Mouse (Mus musculus): Measurements from ENCODE around the gene Tbc1d1. TPM values are rescaled to one million over a fixed set of nuclear protein-coding genes. Genes with fewer than 3 reads are reported as not detected.

Tbc1d1 gene
- polyA plus RNA-seq, 1 experiment, result 14.0 TPM

GRCm38 (mm10) chr5:64267279-64267678 lies 111.2 kb downstream of the Tbc1d1 start:
- Histone ChIP-seq H3K4me3 (ENCODE audit: low read depth, low read length) (no peak overlapping the region), H3K4me1 (ENCODE audit: control insufficient read depth, insufficient read depth, insufficient read length, low read length) (peaks cover 3% of the 10 kb centered on the region; the same call in 1 of the 2 replicates), H3K36me3 (ENCODE audit: control insufficient read depth, insufficient read depth, low read length) (peaks cover 41% of the 10 kb centered on the region), H3K27me3 (ENCODE audit: control insufficient read depth, insufficient read depth, low read length) (no peaks in the 10 kb centered on the region), H3K27ac (ENCODE audit: insufficient read depth, low read depth, low read length) (no peak overlapping the region)
- TF ChIP-seq CTCF (IDR thresholded peaks at IDR 0.05; ENCODE audit: extremely low read depth, insufficient read length, insufficient replicate concordance, low read depth, low read length) (no peak), POLR2A (IDR thresholded peaks at IDR 0.05; ENCODE audit: low read depth, low read length) (no peak)
- 86% methylated on average over 9 of the region's 9 CpGs for WGBS

GRCm38 (mm10) chr5:64269669-64270068 lies 113.6 kb downstream of the Tbc1d1 start:
- Histone ChIP-seq H3K27ac (ENCODE audit: insufficient read depth, low read depth, low read length) (no peak overlapping the region), H3K27me3 (ENCODE audit: control insufficient read depth, insufficient read depth, low read length) (no peaks in the 10 kb centered on the region), H3K4me3 (ENCODE audit: low read depth, low read length) (no peak overlapping the region), H3K4me1 (ENCODE audit: control insufficient read depth, insufficient read depth, insufficient read length, low read length) (no peaks in the 10 kb centered on the region), H3K36me3 (ENCODE audit: control insufficient read depth, insufficient read depth, low read length) (peaks cover 39% of the 10 kb centered on the region)
- 71% methylated on average over 7 of the region's 7 CpGs for WGBS
- TF ChIP-seq POLR2A (IDR thresholded peaks at IDR 0.05; ENCODE audit: low read depth, low read length) (no peak), CTCF (IDR thresholded peaks at IDR 0.05; ENCODE audit: extremely low read depth, insufficient read length, insufficient replicate concordance, low read depth, low read length) (no peak)

- Histone ChIP-seq H3K4me3 (ENCODE audit: low read depth, low read length) (no peak overlapping the region), H3K4me1 (ENCODE audit: control insufficient read depth, insufficient read depth, insufficient read length, low read length) (no peaks in the 10 kb centered on the region), H3K27me3 (ENCODE audit: control insufficient read depth, insufficient read depth, low read length) (no peaks in the 10 kb centered on the region), H3K36me3 (ENCODE audit: control insufficient read depth, insufficient read depth, low read length) (peaks cover 46% of the 10 kb centered on the region), H3K27ac (ENCODE audit: insufficient read depth, low read depth, low read length) (no peak overlapping the region)
- TF ChIP-seq CTCF (IDR thresholded peaks at IDR 0.05; ENCODE audit: extremely low read depth, insufficient read length, insufficient replicate concordance, low read depth, low read length) (no peak), POLR2A (IDR thresholded peaks at IDR 0.05; ENCODE audit: low read depth, low read length) (no peak)
- WGBS, result 89% methylated on average over 1 of the region's 1 CpGs
These were observed 117.4 kb downstream of the Tbc1d1 start for GRCm38 (mm10) chr5:64273517-64273916.

- no peak overlapping the region for H3K27ac ChIP-seq (ENCODE audit: insufficient read depth, low read depth, low read length)
- no peaks in the 10 kb centered on the region for H3K27me3 ChIP-seq (ENCODE audit: control insufficient read depth, insufficient read depth, low read length)
These were observed 118.2 kb downstream of the Tbc1d1 start for GRCm38 (mm10) chr5:64274296-64274695.

GRCm38 (mm10) chr5:64274738-64275451 lies 118.8 kb downstream of the Tbc1d1 start:
- TF ChIP-seq CTCF (IDR thresholded peaks at IDR 0.05; ENCODE audit: extremely low read depth, insufficient read length, insufficient replicate concordance, low read depth, low read length) (peak; percentile 70; the same call in 1 of the 2 replicates), POLR2A (IDR thresholded peaks at IDR 0.05; ENCODE audit: low read depth, low read length) (no peak)
- WGBS, result 31% methylated on average over 17 of the region's 17 CpGs
- Histone ChIP-seq H3K4me3 (ENCODE audit: low read depth, low read length) (no peak overlapping the region), H3K27me3 (ENCODE audit: control insufficient read depth, insufficient read depth, low read length) (no peaks in the 10 kb centered on the region), H3K27ac (ENCODE audit: insufficient read depth, low read depth, low read length) (no peak overlapping the region), H3K36me3 (ENCODE audit: control insufficient read depth, insufficient read depth, low read length) (peaks cover 52% of the 10 kb centered on the region), H3K4me1 (ENCODE audit: control insufficient read depth, insufficient read depth, insufficient read length, low read length) (no peaks in the 10 kb centered on the region)

More at GRCm38 (mm10) chr5:64274296-64274695, 118.2 kb downstream of the Tbc1d1 start:
- Histone ChIP-seq H3K4me1 (ENCODE audit: control insufficient read depth, insufficient read depth, insufficient read length, low read length) (no peaks in the 10 kb centered on the region), H3K4me3 (ENCODE audit: low read depth, low read length) (no peak overlapping the region), H3K36me3 (ENCODE audit: control insufficient read depth, insufficient read depth, low read length) (peaks cover 51% of the 10 kb centered on the region)
- TF ChIP-seq POLR2A (IDR thresholded peaks at IDR 0.05; ENCODE audit: low read depth, low read length) (no peak), CTCF (IDR thresholded peaks at IDR 0.05; ENCODE audit: extremely low read depth, insufficient read length, insufficient replicate concordance, low read depth, low read length) (no peak)
- 93% methylated on average over 9 of the region's 9 CpGs for WGBS

GRCm38 (mm10) chr5:64277646-64278191 lies 121.6 kb downstream of the Tbc1d1 start:
- H3K4me1 ChIP-seq (ENCODE audit: control insufficient read depth, insufficient read depth, insufficient read length, low read length), result no peaks in the 10 kb centered on the region
- H3K4me3 ChIP-seq (ENCODE audit: low read depth, low read length), result no peak overlapping the region
- no peak for TF ChIP-seq CTCF (IDR thresholded peaks at IDR 0.05; ENCODE audit: extremely low read depth, insufficient read length, insufficient replicate concordance, low read depth, low read length)
- no peak for TF ChIP-seq POLR2A (IDR thresholded peaks at IDR 0.05; ENCODE audit: low read depth, low read length)
- no peak overlapping the region for H3K27ac ChIP-seq (ENCODE audit: insufficient read depth, low read depth, low read length)
- WGBS, result 77% methylated on average over 7 of the region's 7 CpGs
- H3K36me3 ChIP-seq (ENCODE audit: control insufficient read depth, insufficient read depth, low read length), result peaks cover 59% of the 10 kb centered on the region
- H3K27me3 ChIP-seq (ENCODE audit: control insufficient read depth, insufficient read depth, low read length), result no peaks in the 10 kb centered on the region

- no peaks in the 10 kb centered on the region for H3K27me3 ChIP-seq (ENCODE audit: control insufficient read depth, insufficient read depth, low read length)
- 43% methylated on average over 7 of the region's 7 CpGs for WGBS
- TF ChIP-seq POLR2A (IDR thresholded peaks at IDR 0.05; ENCODE audit: low read depth, low read length) (no peak), CTCF (IDR thresholded peaks at IDR 0.05; ENCODE audit: extremely low read depth, insufficient read length, insufficient replicate concordance, low read depth, low read length) (no peak)
- no peak overlapping the region for H3K4me3 ChIP-seq (ENCODE audit: low read depth, low read length)
- no peaks in the 10 kb centered on the region for H3K4me1 ChIP-seq (ENCODE audit: control insufficient read depth, insufficient read depth, insufficient read length, low read length)
- no peak overlapping the region for H3K27ac ChIP-seq (ENCODE audit: insufficient read depth, low read depth, low read length)
- peaks cover 64% of the 10 kb centered on the region for H3K36me3 ChIP-seq (ENCODE audit: control insufficient read depth, insufficient read depth, low read length)
These were observed 123.6 kb downstream of the Tbc1d1 start for GRCm38 (mm10) chr5:64279668-64280067.

Measured in small intestine, adult 2 months (tissue).